Mouse (Mus musculus): ENCODE measurements around the gene Acaca. TPM values are rescaled to one million over a fixed set of nuclear protein-coding genes. Genes with fewer than 3 reads are reported as not detected.

The Acaca gene
- polyA plus RNA-seq, 1 experiment from 2014 or later = 19.1 TPM

DNA sequence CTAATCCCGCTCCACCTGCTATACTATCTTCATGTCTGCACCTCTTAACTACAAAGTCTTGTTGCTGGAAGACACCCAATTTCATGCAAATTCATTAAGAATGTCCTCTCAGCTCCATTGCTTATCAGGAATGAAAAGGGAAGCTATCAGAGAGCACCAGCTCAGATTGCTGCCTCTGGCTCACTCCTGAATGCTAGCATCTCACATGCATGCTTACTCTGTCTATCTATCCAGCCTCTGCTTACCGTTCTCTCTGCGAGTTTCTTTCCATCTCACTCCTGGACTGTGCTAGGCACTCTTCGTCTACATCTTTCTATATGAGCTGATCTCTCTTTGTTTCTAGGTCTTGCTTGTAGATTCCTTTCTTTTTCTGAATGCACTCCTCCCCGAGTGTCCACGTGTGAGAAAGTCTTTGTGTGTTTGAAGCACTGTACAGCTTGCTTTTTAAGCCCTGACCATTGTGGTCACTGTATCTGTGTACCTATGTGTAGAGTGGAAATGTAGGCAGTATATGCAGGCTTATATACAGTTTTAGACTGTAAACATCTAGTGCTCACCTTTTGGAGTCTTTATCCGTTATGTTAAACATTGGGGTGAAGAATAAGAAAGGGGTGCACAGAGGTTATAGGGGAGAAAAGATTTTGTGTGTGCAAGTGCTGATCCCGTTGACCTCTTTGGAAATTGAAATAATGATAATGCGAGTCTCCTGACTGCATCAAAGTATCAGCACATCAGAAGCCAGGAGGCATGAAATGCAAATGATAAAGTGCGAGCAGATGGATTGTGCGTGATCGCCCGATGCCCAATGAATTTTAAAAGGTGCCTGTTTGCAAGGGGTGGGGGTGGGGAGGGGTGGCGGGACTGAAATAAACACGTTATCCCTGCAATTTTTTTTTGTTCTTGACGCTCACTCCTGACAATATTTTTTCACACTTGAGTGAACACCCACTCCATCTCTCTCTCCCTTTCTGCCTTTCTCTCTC lies 219.7 kb downstream of the Acaca start:
- Histone ChIP-seq H3K27me3 (no peaks in the 10 kb centered on the region), H3K4me1 (peaks cover 3% of the 10 kb centered on the region; the same call in 1 of the 2 replicates), H3K4me3 (no peak overlapping the region), H3K4me2 (no peak overlapping the region), H3K36me3 (peaks cover 9% of the 10 kb centered on the region), H3K27ac (no peak overlapping the region), H3K9ac (no peak overlapping the region), H3K9me3 (no peaks in the 10 kb centered on the region)
- 84% methylated on average over 16 of the region's 16 CpGs for WGBS
- no peak for ATAC-seq (ENCODE audit: insufficient number of reproducible peaks, insufficient read depth, low FRiP score, low TSS enrichment, low read depth)

- Histone ChIP-seq H3K27ac (no peak overlapping the region), H3K27me3 (no peaks in the 10 kb centered on the region), H3K9me3 (no peaks in the 10 kb centered on the region), H3K4me1 (no peaks in the 10 kb centered on the region; the same call in 1 of the 2 replicates), H3K4me3 (no peak overlapping the region), H3K9ac (no peak overlapping the region), H3K4me2 (no peak overlapping the region), H3K36me3 (peaks cover 8% of the 10 kb centered on the region)
- WGBS = 87% methylated on average over 1 of the region's 1 CpGs
- ATAC-seq (ENCODE audit: insufficient number of reproducible peaks, insufficient read depth, low FRiP score, low TSS enrichment, low read depth) = no peak
Measured at GRCm38 (mm10) chr11:84351150-84351549, 221.7 kb downstream of the Acaca start.

DNA sequence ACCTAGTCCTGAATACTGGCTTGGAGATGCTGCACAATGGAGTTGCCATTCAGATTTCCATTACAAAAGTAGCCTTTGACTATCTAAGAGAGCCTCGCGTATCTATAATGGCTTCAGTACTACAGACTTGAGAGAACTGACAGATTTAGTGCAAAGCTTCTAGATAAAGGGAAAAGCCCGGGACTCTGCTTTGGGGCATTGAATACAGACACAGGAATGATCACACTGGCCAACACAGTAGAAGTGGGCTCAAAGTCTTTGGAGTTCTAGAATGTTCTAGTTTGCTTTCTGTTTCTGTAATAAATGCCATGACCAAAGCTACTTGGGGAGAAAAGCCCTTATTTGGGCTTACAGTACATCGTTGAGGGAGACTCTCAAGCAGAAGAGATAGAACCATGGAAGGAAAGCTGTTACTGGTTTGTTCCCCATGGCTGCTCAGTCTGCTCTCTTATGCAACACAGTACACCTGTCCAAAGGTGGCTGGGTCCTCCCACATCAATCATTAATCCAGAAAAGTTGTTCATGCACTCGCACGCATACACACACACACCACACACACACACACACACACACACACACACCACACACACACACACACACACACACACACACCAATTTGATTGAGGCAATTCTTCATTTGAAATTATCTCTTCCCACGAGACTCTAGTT lies 223.7 kb downstream of the Acaca start:
- Histone ChIP-seq H3K9ac (no peak overlapping the region), H3K4me2 (no peak overlapping the region)
- ATAC-seq (ENCODE audit: insufficient number of reproducible peaks, insufficient read depth, low FRiP score, low TSS enrichment, low read depth) = no peak

GRCm38 (mm10) chr11:84357304-84357703 lies 227.8 kb downstream of the Acaca start:
- H3K27me3 ChIP-seq = no peaks in the 10 kb centered on the region
- H3K4me3 ChIP-seq = no peak overlapping the region
- H3K4me1 ChIP-seq = 0 out of 2 replicates have a peak, but pooled peaks cover 3% of the 10 kb centered on the region
- no peak for ATAC-seq (ENCODE audit: insufficient number of reproducible peaks, insufficient read depth, low FRiP score, low TSS enrichment, low read depth)
- WGBS = 80% methylated on average over 3 of the region's 3 CpGs
- no peak overlapping the region for H3K27ac ChIP-seq
- H3K36me3 ChIP-seq = 0 out of 2 replicates have a peak, but pooled peaks cover 3% of the 10 kb centered on the region
- H3K9me3 ChIP-seq = no peaks in the 10 kb centered on the region
- no peak overlapping the region for H3K4me2 ChIP-seq
- no peak overlapping the region for H3K9ac ChIP-seq

More for the DNA sequence above, 223.7 kb downstream of the Acaca start:
- no peaks in the 10 kb centered on the region for H3K9me3 ChIP-seq
- H3K4me3 ChIP-seq = no peak overlapping the region
- peaks cover 8% of the 10 kb centered on the region for H3K36me3 ChIP-seq
- 92% methylated on average over 7 of the region's 7 CpGs for WGBS
- peaks cover 3% of the 10 kb centered on the region; the same call in 1 of the 2 replicates for H3K4me1 ChIP-seq
- no peak overlapping the region for H3K27ac ChIP-seq
- no peaks in the 10 kb centered on the region for H3K27me3 ChIP-seq

- H3K4me2 ChIP-seq = no peak overlapping the region
- no peak overlapping the region for H3K27ac ChIP-seq
- 68% methylated on average over 2 of the region's 2 CpGs for WGBS
Measured at GRCm38 (mm10) chr11:84357771-84358170, 228.3 kb downstream of the Acaca start.

DNA sequence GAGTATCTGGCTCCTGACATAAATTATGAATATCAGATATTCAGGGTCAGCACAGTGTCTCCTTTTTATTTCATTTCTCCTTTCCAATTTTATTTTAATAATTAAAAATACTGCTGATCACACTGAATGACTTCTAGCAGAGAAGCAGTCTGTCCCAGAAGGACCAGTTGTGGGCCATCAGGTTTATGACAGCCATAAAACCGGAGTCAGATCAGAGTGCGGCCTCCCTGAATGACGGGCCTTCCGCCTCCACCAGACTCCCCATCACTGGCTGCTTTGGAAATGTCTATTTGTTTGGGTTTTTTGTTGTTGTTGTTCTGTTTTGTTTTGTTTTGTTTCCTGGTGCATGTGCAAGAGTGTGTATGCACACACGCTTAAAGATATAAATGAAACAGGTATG lies 232.1 kb downstream of the Acaca start:
- H3K4me1 ChIP-seq = 0 out of 2 replicates have a peak, but pooled peaks cover 3% of the 10 kb centered on the region
- H3K36me3 ChIP-seq = peaks cover 22% of the 10 kb centered on the region
- no peak for ATAC-seq (ENCODE audit: insufficient number of reproducible peaks, insufficient read depth, low FRiP score, low TSS enrichment, low read depth)
- H3K27ac ChIP-seq = no peak overlapping the region
- no peaks in the 10 kb centered on the region for H3K27me3 ChIP-seq
- H3K4me2 ChIP-seq = no peak overlapping the region
- no peak overlapping the region for H3K4me3 ChIP-seq
- no peak overlapping the region for H3K9ac ChIP-seq
- no peaks in the 10 kb centered on the region for H3K9me3 ChIP-seq
- WGBS = 94% methylated on average over 5 of the region's 5 CpGs

More at GRCm38 (mm10) chr11:84357771-84358170, 228.3 kb downstream of the Acaca start:
- H3K9me3 ChIP-seq = no peaks in the 10 kb centered on the region
- H3K4me1 ChIP-seq = 0 out of 2 replicates have a peak, but pooled peaks cover 3% of the 10 kb centered on the region
- ATAC-seq (ENCODE audit: insufficient number of reproducible peaks, insufficient read depth, low FRiP score, low TSS enrichment, low read depth) = no peak
- H3K36me3 ChIP-seq = 0 out of 2 replicates have a peak, but pooled peaks cover 3% of the 10 kb centered on the region
- H3K4me3 ChIP-seq = no peak overlapping the region
- no peak overlapping the region for H3K9ac ChIP-seq
- H3K27me3 ChIP-seq = no peaks in the 10 kb centered on the region

DNA sequence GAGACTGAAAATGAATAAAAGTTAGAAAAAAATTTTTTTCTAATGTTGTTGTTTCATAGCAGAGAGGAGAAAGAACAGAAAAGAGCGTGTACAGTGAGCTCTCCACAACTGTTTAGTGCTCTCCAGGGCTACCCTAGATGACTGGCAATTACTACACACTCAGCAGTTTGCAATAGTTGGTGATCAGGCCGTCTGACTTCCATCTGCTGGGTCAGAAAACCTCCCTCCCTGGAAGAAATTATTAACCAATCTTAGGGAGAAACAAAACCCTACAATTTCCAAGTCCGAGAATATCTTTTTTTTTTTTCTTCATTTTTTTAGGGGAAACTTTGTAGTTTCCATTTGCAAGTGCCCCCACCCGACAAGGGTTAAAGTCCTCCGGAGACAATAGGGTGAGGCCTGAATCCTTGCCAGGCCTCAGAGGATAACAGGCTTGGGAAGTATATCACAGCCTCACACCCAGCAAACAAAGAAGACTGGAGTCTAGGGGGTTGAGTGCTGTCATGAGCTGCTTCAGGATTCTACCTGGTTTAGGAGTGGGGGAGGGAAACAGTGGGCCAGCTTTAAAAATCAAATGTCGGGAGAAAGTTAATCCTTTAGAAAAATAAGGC lies 233.3 kb downstream of the Acaca start:
- no peak overlapping the region for H3K4me3 ChIP-seq
- no peaks in the 10 kb centered on the region for H3K27me3 ChIP-seq
- H3K27ac ChIP-seq = no peak overlapping the region
- H3K4me2 ChIP-seq = no peak overlapping the region
- H3K9me3 ChIP-seq = no peaks in the 10 kb centered on the region
- peaks cover 22% of the 10 kb centered on the region for H3K36me3 ChIP-seq
- H3K9ac ChIP-seq = no peak overlapping the region
- WGBS = 61% methylated on average over 6 of the region's 6 CpGs
- 0 out of 2 replicates have a peak, but pooled peaks cover 3% of the 10 kb centered on the region for H3K4me1 ChIP-seq
- no peak for ATAC-seq (ENCODE audit: insufficient number of reproducible peaks, insufficient read depth, low FRiP score, low TSS enrichment, low read depth)

DNA sequence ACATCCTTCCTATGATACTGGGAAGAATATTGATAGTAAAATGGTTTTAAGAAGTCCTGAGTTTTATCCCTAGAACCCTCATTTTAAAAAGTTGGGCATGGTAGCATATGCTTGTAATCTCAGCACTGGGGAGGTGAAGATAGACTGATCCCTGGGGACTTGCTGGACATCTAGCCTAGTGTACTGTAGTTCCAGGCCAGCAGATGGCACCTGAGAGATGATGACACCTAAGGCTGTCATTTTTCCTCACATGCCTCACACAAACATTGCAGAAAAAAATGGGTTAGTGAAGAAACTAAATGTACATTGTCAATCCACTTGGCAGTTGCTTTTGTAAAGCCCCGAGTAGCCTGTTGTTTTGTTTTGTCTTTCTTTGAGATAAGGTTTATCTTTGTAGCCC lies 235.8 kb downstream of the Acaca start:
- peaks cover 22% of the 10 kb centered on the region for H3K36me3 ChIP-seq
- no peaks in the 10 kb centered on the region for H3K4me1 ChIP-seq
- H3K4me2 ChIP-seq = no peak overlapping the region
- no peak for ATAC-seq (ENCODE audit: insufficient number of reproducible peaks, insufficient read depth, low FRiP score, low TSS enrichment, low read depth)
- WGBS = 95% methylated on average over 1 of the region's 1 CpGs
- no peaks in the 10 kb centered on the region for H3K27me3 ChIP-seq
- H3K9me3 ChIP-seq = no peaks in the 10 kb centered on the region
- H3K9ac ChIP-seq = no peak overlapping the region
- no peak overlapping the region for H3K27ac ChIP-seq
- no peak overlapping the region for H3K4me3 ChIP-seq

- no peak overlapping the region for H3K9ac ChIP-seq
- H3K9me3 ChIP-seq = no peaks in the 10 kb centered on the region
- no peak overlapping the region for H3K4me2 ChIP-seq
- H3K27me3 ChIP-seq = no peaks in the 10 kb centered on the region
- no peak overlapping the region for H3K4me3 ChIP-seq
- peaks cover 37% of the 10 kb centered on the region for H3K36me3 ChIP-seq
- no peak for ATAC-seq (ENCODE audit: insufficient number of reproducible peaks, insufficient read depth, low FRiP score, low TSS enrichment, low read depth)
- 54% methylated on average over 2 of the region's 2 CpGs for WGBS
- H3K4me1 ChIP-seq = no peaks in the 10 kb centered on the region
- no peak overlapping the region for H3K27ac ChIP-seq
Measured at GRCm38 (mm10) chr11:84368902-84369301, 239.4 kb downstream of the Acaca start.

- whole genome bisulfite sequencing = 91% methylated on average over 4 of the region's 4 CpGs
- Histone ChIP-seq H3K36me3 (peaks cover 24% of the 10 kb centered on the region), H3K4me1 (no peaks in the 10 kb centered on the region), H3K9ac (no peak overlapping the region), H3K4me3 (no peak overlapping the region), H3K27me3 (no peaks in the 10 kb centered on the region), H3K9me3 (no peaks in the 10 kb centered on the region), H3K27ac (no peak overlapping the region), H3K4me2 (no peak overlapping the region)
- ATAC-seq (ENCODE audit: insufficient number of reproducible peaks, insufficient read depth, low FRiP score, low TSS enrichment, low read depth) = no peak
Measured at GRCm38 (mm10) chr11:84373122-84373521, 243.7 kb downstream of the Acaca start.

- Histone ChIP-seq H3K27me3 (no peaks in the 10 kb centered on the region), H3K27ac (no peak overlapping the region), H3K36me3 (peaks cover 25% of the 10 kb centered on the region), H3K9ac (no peak overlapping the region), H3K4me3 (no peak overlapping the region), H3K9me3 (no peaks in the 10 kb centered on the region), H3K4me2 (no peak overlapping the region), H3K4me1 (no peaks in the 10 kb centered on the region)
- no peak for ATAC-seq (ENCODE audit: insufficient number of reproducible peaks, insufficient read depth, low FRiP score, low TSS enrichment, low read depth)
- WGBS = 46% methylated on average over 3 of the region's 3 CpGs
Measured at GRCm38 (mm10) chr11:84375951-84376496, 246.6 kb downstream of the Acaca start.

Data from embryonic facial prominence, embryonic 13.5 days (tissue).